Mouse (Mus musculus): ENCODE data around the gene Ifit3b. TPM values are rescaled to one million over a fixed set of nuclear protein-coding genes. Genes with fewer than 3 reads are reported as not detected.
A peak's percentile ranks its signal among the peaks of the same experiment; 100 is the strongest.
"Not testable (repeated sequence)": the region's sequence is repeated elsewhere in the genome, so short reads cannot be mapped to it uniquely, and the experiment has no call there.

The Ifit3b gene
- total RNA-seq, 4 experiments from 2014 or later, result 1.4 to 1.8 (median 1.5) TPM

DNA sequence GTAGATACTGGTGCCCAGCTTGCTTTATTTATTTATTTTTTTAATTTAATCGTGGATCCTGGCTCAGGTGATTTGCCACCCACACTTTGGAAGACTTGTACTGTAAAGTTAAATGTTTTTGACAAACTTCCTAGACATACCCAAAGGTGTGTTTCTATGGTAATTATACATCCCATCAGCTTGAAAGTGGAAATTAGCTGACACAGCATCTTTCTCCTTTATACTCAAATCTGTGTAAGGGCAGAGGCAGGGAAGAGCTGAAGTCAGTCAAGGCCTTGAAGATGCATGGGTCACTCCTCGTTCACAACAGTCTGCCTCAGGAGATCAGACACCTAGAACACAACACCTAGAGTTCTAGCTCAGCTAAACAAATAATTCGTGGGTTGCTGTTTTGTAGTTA, 2.3 kb downstream of the Ifit3b start:
- DNase-seq (ENCODE audit: low spot score), result not testable (repeated sequence)

DNA sequence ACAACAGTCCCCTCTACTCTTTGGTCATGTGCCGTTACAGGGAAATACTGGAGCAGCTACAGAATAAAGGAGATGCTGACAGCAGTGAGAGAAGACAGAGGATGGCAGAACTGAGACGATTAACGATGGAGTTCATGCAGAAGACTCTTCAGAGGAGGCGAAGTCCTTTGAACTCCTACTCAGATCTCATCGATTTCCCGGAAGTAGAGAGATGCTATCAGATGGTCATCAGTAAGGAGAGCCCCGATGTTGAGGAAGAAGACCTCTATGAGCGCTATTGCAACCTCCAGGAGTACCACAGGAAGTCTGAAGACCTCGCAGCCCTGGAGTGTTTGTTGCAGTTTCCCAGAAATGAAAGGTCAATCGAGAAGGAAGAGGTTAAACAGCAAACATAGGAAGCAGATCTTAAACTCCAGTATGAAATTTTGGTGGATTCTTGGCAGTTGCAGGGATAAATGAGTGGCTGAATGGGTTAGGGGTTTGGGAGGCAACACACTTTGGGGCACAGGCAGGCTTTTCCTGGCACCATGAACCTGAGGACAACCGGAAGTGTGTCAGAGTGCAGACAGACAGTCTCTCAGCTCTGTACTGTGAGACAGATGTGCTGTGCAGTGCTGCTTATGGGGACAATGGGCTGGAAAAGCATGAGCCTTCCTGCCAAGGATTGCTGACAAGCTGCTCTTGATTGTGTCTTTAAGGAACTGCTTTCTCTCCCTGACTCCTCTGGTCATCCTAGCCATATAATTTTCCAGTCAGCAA, 4.7 kb downstream of the Ifit3b start:
- not testable (repeated sequence) for DNase-seq (ENCODE audit: low spot score)

DNA sequence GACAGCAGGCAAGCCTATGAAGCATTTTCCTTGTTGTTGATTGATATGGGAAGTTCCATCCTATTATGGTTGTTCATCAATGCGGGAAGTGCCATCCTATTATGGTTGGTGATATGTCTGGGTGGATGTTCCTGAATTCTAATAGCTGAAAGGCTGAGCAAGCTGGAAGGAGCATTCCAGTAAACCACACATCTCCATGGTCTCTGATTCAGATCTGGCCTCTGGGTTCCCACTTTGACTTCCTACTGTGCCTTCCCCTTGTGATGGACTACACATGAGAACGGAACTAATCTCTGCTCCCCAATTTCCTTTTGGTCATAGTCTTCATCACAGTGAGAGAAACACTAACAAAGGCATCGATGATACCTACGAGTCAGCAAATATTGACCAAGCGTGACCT, 13.1 kb downstream of the Ifit3b start:
- no peak for DNase-seq (ENCODE audit: low spot score)

DNA sequence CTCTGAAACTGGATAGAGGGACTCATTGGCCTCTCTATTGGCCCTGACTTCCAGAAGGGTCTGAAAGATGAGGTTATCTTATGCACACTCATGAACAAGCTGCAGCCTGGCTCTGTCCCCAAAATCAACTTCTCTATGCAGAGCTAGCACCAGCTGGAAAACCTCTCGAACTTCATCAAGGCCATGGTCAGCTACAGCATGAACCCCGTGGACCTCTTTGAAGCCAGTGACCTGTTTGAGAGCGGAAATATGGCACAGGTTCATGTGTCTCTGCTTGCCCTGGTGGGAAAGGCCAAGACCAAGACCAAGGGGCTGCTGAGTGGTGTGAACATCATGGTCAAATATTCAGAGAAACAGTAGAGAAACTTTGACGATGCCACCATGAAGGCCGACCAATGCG, 16.0 kb downstream of the Ifit3b start:
- DNase-seq (ENCODE audit: low spot score), result no peak

DNA sequence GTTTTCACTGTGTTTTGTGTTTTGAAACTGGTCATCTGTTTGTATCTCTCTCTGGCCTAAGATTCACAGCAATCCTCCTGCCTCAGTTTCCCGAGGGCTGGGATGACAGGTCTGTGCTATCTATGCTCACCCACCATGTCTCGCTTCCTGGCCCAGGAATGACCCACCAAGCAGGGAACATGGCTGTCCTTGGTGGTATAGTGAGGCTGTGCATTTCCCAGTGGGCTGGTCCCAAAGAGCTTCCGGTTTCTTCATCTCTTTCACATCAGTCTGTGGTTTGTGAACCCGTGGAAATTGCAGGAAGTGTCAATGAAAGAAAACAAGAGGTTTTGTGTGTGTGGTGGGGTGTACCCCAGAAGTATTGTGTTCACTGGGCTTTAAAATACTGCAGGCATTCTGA, 16.9 kb downstream of the Ifit3b start:
- DNase-seq (ENCODE audit: low spot score), result no peak

DNA sequence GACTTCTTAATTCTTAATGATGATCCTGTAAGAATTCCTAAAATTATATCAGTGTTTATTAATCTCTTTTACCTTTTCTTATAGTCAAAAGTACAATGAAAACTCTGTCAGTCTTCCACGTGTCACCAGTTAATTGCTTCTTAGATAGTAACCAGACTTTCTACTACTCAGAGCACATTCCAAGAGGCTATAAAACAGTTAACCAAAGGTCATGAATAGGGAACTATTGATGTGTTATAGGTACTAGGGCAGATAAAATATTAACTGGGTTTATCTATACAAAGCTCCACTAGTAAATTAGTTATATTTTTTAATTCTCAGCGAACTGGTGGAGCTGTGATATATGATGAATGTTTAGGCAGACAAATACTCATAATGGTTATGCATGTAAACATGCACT, 19.7 kb downstream of the Ifit3b start:
- DNase-seq (ENCODE audit: low spot score), result no peak

DNA sequence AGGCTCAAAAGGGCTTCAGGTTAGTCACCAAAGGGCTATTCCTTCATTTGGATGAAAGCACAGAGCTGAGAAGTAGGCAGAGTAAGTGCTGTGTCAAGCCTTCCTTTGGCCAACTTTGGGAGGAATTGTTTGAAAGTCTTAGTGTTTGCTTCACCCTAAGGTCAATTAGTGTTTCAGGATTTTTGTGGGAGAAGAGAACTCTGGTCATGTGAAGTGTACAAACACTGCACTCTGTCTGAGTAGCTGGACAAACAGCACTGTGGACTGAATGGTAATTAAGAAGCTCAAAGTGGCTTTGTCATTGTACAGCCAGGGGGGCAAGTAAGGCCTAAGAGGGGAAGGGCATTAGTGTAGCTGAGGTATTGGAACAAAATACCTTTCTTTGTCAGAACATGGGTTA, 23.7 kb downstream of the Ifit3b start:
- DNase-seq (ENCODE audit: low spot score), result no peak

DNA sequence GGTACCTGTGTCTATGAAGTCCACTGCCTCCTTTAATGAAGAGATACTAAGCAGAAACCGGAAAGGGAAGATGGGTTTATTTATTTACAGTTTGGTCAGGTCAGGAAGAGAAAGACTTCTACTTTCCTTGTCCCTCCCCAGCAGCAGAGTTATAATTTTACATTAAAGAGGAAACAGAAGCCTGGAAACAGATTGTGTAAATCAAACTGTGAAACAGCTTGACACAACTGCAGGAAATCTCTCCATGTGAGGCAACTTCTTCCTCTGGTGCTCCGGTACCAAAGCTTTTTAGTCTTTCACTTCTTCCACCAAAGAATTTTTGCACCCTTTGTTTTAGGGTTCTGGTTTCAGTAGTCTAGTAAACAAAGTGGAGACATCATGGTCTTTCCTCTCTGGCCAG, 25.7 kb downstream of the Ifit3b start:
- DNase-seq (ENCODE audit: low spot score), result no peak

DNA sequence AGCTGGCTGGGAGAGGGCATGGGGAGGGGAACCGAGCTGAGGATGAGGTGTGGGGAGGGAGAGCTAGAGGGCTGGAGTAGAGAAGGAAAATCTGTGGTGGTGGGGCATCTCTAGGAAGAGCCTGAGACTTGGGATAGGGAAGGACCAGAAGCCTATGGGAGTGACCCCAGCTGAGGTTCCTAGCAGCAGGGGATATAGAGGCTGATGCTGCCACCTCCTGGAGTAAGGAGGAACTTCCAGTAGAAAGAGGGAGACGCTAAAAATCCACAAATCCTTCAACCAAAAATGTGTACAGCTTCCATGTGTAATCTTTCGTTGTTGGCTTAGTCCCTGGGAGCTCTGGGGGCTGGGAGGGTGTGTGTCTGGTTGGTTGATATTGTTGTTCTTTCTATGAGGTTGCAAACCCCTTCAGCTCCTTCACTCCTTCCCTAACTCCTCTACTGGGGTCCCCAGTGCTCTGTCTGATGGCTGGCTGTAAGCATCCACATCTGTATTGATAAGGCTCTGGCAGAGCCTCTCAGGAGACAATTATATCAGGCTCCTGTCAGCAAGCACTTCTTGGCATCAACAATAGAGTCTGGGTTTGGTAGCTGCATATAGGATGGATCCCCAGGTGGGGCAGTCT, 29.3 kb downstream of the Ifit3b start:
- peak; percentile 70 for DNase-seq (ENCODE audit: low spot score)

DNA sequence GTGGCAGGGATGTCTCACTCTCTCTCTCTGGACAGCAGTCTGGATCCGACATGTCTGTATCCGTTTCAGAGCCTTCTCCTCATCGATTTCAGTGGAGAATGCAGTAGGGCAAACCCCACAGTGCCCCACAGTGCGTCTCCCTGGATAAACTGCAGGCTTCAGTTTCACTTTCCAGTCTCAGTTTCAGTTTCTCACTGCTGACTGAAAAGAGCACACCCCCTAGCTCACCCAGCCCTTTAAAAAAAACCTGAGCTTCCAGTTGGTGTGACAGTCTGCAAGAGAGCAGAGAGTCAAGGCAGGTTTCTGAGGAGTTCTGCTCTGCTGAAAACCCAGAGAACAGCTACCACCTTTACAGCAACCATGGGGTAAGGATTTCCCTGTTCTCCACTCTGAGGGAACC, 32.9 kb downstream of the Ifit3b start, which contains the start of the genes Ifit1bl2 and Ifit1:
Ifit1bl2 (minus strand) TSS at position 121 of the 400 bp plus-strand sequence.
Ifit1 (plus strand) TSS at position 249 of the 400 bp plus-strand sequence.
- peak; percentile 63 for DNase-seq (ENCODE audit: low spot score)

DNA sequence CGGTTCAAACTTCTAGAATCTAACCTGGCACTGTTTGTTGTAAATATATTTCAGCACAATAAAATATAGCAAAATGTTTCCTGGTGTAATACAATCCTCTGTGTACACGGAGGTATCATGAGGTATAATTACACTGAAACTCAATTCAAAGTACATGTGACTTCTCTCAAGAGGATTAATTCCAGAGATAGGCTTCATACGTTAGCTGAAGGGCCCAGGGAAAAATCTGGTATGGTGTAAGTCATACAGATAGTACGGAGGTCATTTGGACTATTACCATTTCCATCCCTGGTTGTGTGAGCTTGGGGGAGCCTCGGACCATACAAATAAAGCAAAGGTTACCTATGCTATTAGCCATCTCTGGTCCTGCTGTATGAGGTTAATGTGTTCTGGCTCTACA, 34.8 kb downstream of the Ifit3b start:
- DNase-seq (ENCODE audit: low spot score), result no peak

DNA sequence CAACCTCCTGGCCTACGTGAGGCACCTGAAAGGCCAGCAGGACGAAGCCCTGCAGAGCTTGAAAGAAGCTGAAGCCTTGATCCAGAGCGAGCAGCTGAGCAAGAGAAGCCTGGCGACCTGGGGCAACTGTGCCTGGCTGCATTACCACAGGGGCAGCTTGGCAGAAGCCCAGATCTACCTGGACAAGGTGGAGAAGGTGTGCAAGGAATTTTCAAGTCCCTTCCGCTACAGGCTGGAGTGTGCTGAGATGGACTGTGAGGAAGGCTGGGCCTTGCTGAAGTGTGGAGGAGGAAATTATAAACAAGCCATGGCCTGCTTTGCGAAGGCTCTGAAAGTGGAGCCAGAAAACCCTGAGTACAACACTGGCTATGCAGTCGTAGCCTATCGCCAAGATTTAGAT, 39.9 kb downstream of the Ifit3b start:
- not testable (repeated sequence) for DNase-seq (ENCODE audit: low spot score)

DNA sequence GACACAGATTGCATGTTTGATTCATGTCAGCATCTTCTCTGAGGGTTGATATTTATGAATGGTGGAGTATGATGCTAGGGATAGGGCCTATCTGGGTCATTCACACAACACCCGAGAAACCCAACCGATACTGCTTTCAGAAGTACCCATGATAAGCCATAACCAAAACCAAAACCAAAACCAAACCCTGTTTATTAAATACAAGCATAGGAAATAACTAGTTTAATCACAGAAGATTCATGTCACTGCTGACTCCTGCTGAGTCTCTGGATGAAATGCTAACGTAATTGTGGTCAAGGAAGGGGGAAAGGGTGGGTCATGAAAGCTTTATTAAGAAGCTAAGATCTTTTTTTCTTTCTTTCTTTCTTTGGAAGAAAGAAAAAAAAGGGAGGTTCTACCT, 42.5 kb downstream of the Ifit3b start:
- DNase-seq (ENCODE audit: low spot score), result no peak

DNA sequence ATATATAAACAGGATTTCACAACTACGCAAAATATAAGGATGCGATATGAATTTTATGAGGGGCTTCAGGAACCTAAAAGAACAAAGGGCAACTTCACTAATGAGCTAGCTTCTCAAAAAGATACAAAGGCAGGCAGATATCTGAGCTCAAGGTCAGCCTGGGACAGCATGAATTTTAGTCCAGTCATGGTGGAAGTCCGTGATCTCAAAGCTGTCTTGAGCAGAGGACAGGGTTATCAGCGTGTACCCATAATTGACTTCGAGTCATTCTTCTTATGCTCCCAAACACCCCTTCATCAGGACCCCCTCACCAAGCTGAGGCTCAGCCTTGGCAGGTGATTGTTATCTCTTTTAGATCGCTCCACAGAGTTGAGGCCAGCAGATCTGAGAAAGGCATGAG, 43.2 kb downstream of the Ifit3b start:
- DNase-seq (ENCODE audit: low spot score), result no peak

DNA sequence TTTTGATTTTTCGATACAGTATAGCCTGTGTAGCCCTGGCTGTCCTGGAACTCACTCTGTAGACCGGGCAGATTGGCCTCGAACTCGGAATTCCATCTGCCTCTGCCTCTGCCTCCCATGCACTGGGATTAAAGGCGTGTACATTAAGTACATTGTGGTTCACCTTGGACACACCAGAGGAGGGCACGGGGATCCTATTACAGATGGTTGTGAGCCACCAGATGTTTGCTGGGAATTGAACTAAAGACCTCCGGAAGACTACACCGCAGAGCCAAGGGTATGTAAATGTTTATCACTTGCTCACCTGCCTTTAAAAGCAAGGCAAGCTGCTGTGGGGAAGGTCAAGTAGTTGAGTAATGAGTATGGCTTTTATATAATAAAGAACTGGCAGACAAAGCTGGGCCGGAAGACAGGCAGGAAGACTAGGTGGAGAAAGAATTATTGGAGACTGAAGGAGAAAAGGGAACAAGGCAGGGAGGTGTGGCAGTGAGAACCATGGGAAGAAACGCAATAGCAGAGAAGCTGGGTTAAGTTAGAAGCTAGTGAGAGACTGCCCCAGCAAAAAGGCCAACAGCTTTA, 47.5 kb downstream of the Ifit3b start:
- DNase-seq (ENCODE audit: low spot score), result no peak

DNA sequence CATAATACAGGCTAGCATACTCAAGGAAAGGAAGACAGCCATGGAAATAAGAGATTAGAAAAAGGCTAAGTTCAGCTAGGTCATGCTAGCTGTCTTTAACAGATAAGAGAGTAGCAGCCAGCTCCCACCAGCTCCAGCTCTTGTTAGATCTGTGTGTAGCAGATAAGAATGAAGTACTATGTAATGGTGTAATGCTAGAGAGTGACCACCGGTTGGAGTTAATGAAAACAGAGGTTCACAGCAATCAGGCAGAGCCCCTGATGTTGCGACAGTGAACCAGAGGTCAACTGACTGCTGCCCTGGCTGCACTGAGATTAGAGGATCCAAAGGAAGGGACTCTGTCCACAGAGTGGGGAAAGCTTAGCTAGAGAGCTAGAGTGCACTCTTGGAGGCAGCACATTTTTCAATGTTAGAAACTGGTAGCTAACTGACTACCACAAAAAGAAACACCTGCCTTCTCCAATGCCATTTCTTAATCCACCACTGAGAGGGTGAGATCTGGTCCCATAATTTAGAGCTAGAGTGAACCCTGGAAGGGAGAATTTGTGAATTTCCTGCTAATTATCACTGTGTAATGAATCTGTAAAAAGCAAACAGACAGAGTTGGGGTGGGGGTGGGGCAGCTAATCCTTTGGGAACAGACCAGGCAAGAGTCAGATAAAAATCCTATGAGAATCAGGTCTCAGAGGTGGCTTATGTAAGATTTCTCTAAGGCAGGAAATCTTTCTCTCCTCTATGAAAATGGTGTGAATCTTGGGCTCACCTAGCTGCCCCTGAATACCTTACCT, 48.9 kb downstream of the Ifit3b start:
- DNase-seq (ENCODE audit: low spot score), result no peak

DNA sequence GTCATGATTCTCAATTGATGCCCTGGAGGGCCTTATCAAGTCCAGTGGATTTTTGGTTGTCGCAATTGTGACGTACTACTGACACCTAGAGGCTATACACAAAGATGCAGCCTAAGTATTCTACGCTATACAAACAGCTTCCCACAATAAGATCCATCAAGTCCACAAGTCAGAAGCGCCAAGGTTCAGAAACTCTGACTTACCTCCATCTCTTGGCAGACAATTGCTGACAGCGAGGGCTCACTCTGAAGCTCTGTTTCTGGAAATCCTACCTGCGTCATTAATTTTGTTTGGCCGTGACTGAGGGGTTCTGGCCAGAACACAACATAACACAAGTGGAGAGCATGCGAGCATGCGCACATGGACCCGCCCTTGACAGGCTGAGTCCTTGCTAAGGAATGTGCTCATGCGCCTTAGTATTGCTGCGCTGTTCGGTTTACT, 54.3 kb downstream of the Ifit3b start:
- peak; percentile 66 for DNase-seq (ENCODE audit: low spot score)

DNA sequence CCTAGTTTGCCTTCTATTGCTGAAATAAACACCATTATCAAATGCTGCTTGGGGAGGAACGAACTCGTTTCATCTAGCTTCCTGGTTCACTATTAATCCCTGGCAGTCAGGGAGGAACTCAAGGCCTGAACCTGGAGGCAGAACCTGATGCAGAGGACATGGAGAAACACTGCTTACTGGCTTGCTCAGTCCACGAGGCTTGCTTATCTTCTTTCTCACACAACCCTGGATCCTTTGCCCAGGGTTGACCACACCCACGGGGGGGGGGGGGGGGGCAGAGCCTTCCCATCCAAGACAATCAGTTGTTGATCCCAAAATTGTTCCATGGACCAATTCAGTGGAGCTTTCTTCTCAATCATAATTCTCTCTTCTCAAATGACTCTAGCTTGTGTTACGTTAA, 55.0 kb downstream of the Ifit3b start:
- no peak for DNase-seq (ENCODE audit: low spot score)
